Mouse (Mus musculus) skeletal muscle tissue, postnatal 0 days (tissue): Measurements from ENCODE around the gene Wdr37. TPM values are rescaled to one million over a fixed set of nuclear protein-coding genes. Genes with fewer than 3 reads are reported as not detected.

Source experiments
- microRNA-seq, 2 experiments: library from miRNA; unstranded; fragments of <30 nt; microRNA quantifications; one replicate each; pipeline ENCODE4; 2016
- polyA plus RNA-seq: library from polyadenylated mRNA; unstranded; fragments of >200 nt; fragmentation: Nextera tagmentation; extraction: Ambion mirVana; gene quantifications from 2 replicates; pipeline ENCODE4 v1.2.1, GENCODE M21; 2015

Gene Wdr37
- 9.6 and 12.2 TPM in 2 replicates for polyA plus RNA-seq

DNA sequence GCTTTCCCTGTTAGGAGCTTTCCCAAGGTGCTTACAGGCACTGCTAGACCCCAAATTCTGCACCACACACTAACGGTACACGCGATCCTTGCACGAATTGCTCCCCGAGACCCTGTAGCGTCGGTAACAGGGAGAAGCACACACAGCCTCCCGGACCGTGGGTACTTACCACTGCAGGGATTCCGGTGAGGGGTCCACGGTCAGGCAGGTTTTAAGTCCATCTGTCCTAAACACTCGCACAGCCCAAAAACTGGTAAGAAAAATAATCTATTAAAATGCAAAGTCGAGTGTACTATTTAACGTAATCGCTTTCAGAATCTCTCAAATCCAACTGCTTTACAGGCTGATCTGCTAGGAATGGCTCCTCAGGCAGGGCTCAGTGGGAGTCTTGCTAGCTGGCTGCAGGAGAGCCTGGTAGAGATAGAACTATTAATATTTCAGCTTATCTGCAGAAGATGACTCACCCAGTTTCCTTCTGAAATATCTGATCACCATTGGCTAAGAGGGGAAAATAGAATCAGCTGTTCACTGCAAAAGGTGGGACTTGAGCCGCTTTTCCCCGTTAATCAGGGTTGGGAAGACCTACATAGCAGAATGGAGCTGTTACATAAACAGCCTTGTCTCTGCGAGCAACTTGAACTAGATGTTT lies at the start of gene Wdr37:
Wdr37 (minus strand) TSS at position 596 of the 649 bp plus-strand sequence.

DNA sequence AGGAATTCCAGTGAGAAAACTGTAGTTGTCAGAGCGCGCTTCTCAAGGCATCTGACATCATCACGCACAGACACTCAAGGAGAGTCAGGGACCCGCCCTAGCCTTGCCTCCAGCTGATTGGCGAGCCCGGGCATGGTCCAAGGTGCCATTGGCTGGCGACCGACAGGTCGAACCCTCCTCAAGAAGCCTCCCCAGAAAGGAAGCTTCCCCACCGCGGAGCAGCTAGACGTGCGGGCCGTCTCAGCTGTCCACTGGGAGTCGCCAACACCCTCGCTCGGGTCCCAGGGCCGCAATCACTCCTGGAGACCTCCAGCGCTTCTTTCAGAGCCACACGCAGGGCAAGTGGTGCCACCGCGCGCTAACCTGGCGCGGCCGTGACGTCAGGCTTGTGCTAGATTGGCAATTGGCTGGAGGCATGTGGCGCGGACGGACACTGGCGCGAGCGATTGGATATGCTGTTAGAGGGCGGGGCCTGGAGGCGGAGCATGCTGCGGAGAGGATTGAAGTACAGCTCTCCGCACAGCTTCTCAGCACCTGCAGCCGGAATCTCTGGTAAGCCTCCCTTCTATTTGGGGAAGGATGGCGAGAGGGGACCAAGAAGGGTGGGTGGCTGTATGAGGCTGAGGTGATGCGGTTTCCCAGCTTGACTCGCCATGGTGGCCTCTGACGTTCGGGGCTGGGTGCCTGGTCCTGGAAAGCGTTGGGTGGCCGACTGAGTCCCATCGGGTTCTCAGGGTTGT lies 13.9 kb upstream of the Wdr37 start, which contains the start of gene Idi1:
Idi1 (plus strand) TSS at position 57 of the 740 bp plus-strand sequence.

Small RNA genes lying within 50 kb of the gene (microRNA-seq; reads per million reads assigned to microRNA genes)
- 0 reads per million in 2 experiments for gene Gm22750

Other genes starting within 250 kb of the Wdr37 start
- gene Idi1, start 13.6 kb upstream of the Wdr37 start, polyA plus RNA-seq: 10.4 and 16.9 TPM in 2 replicates
- not detected in 2 replicates for gene Gm9745, start 76.3 kb upstream of the Wdr37 start, polyA plus RNA-seq
- not detected in 2 replicates for gene Idi2, start 81.0 kb upstream of the Wdr37 start, polyA plus RNA-seq
- 40.4 and 42.1 TPM in 2 replicates for gene Gtpbp4, start 124.2 kb upstream of the Wdr37 start, polyA plus RNA-seq
- 19.0 and 22.5 TPM in 2 replicates for gene Larp4b, start 222.0 kb upstream of the Wdr37 start, polyA plus RNA-seq